Mouse (Mus musculus): ENCODE data around the gene Heatr5b. TPM values are rescaled to one million over a fixed set of nuclear protein-coding genes. Genes with fewer than 3 reads are reported as not detected.

The Heatr5b gene
- polyA plus RNA-seq, 1 experiment, result 11.8 TPM

GRCm38 (mm10) chr17:78772317-78772716 is 62.8 kb downstream of the Heatr5b start:
- TF ChIP-seq E2F4 (IDR thresholded peaks at IDR 0.05; ENCODE audit: insufficient read depth), result no peak
- no peak for TF ChIP-seq SRF (IDR thresholded peaks at IDR 0.05; ENCODE audit: control insufficient read depth, insufficient read length, low read depth)
- no peak for TF ChIP-seq TCF3 (IDR thresholded peaks at IDR 0.05; ENCODE audit: insufficient read length, low read depth)

DNA sequence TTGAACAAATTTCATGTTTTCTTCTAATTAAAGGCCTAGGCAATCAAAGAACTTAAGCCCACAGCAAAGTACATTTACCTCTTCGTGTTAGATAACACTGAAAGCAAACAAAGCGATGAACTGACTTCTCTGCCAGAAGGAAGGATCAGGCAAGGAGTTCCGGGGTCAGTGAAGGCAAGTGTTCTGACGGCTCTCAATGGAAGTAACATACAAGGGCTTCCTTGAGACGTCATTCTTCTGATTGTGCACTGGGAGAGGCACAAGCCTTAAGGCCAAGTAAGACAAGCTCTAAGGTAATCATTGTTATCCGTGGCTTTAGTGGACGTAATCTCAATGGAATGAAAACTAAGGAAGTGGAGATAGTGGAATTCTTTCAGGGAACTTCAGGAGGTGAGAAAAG is 64.2 kb downstream of the Heatr5b start:
- H3K4me2 ChIP-seq (ENCODE audit: low read depth), result no peak overlapping the region
- H3K36me3 ChIP-seq (ENCODE audit: control insufficient read depth, insufficient read depth), result peaks cover 12% of the 10 kb centered on the region
- TF ChIP-seq MAX (IDR thresholded peaks at IDR 0.05; ENCODE audit: low read depth) (no peak), TCF3 (IDR thresholded peaks at IDR 0.05; ENCODE audit: insufficient read length, low read depth) (no peak), REST (IDR thresholded peaks at IDR 0.05; ENCODE audit: insufficient read depth, insufficient read length) (no peak), MYOD1 (IDR thresholded peaks at IDR 0.05; ENCODE audit: control insufficient read depth in 1 of 3, insufficient read length in 2 of 3, low read depth in 2 of 3) (no peak)
- H3ac ChIP-seq (ENCODE audit: control insufficient read depth, insufficient read length), result no peak overlapping the region
- no peaks in the 10 kb centered on the region for H3K27me3 ChIP-seq (ENCODE audit: control insufficient read depth, insufficient read depth, insufficient read length)
- H3K79me2 ChIP-seq (ENCODE audit: control insufficient read depth, insufficient read depth), result no peaks in the 10 kb centered on the region
- H3K4me3 ChIP-seq, result no peak overlapping the region

More at GRCm38 (mm10) chr17:78772317-78772716, 62.8 kb downstream of the Heatr5b start:
- Histone ChIP-seq H3K79me2 (ENCODE audit: control insufficient read depth, insufficient read depth) (no peaks in the 10 kb centered on the region), H3K4me3 (no peak overlapping the region), H3ac (ENCODE audit: control insufficient read depth, insufficient read length) (no peak overlapping the region), H3K27me3 (ENCODE audit: control insufficient read depth, insufficient read depth, insufficient read length) (no peaks in the 10 kb centered on the region), H3K36me3 (ENCODE audit: control insufficient read depth, insufficient read depth) (peaks cover 12% of the 10 kb centered on the region), H3K4me2 (ENCODE audit: low read depth) (no peak overlapping the region)

- Histone ChIP-seq H3K4me3 (no peak overlapping the region), H3K36me3 (ENCODE audit: control insufficient read depth, insufficient read depth) (peaks cover 12% of the 10 kb centered on the region), H3ac (ENCODE audit: control insufficient read depth, insufficient read length) (no peak overlapping the region), H3K79me2 (ENCODE audit: control insufficient read depth, insufficient read depth) (no peaks in the 10 kb centered on the region), H3K27me3 (ENCODE audit: control insufficient read depth, insufficient read depth, insufficient read length) (no peaks in the 10 kb centered on the region), H3K4me2 (ENCODE audit: low read depth) (no peak overlapping the region)
- TF ChIP-seq POLR2AphosphoS2 (IDR thresholded peaks at IDR 0.05; ENCODE audit: insufficient read length, low read depth) (no peak), MYOG (IDR thresholded peaks at IDR 0.05; ENCODE audit: control insufficient read depth in 1 of 3, insufficient read depth in 1 of 3, insufficient read length in 2 of 3, low read depth in 2 of 3) (no peak), TCF12 (IDR thresholded peaks at IDR 0.05; ENCODE audit: insufficient read depth, poor library complexity, severe bottlenecking) (no peak), SRF (IDR thresholded peaks at IDR 0.05; ENCODE audit: control insufficient read depth, insufficient read length, low read depth) (no peak), REST (IDR thresholded peaks at IDR 0.05; ENCODE audit: insufficient read depth, insufficient read length) (no peak), POLR2A (IDR thresholded peaks at IDR 0.05; ENCODE audit: insufficient read length, low read depth) (no peak), TCF3 (IDR thresholded peaks at IDR 0.05; ENCODE audit: insufficient read length, low read depth) (no peak), MAX (IDR thresholded peaks at IDR 0.05; ENCODE audit: low read depth) (no peak), E2F4 (IDR thresholded peaks at IDR 0.05; ENCODE audit: insufficient read depth) (no peak), CEBPB (IDR thresholded peaks at IDR 0.05; ENCODE audit: insufficient read depth, poor library complexity, severe bottlenecking) (no peak), USF1 (IDR thresholded peaks at IDR 0.05; ENCODE audit: low read depth) (no peak), MYOD1 (IDR thresholded peaks at IDR 0.05; ENCODE audit: control insufficient read depth in 1 of 3, insufficient read length in 2 of 3, low read depth in 2 of 3) (no peak)
Measured at GRCm38 (mm10) chr17:78769341-78769740, 65.8 kb downstream of the Heatr5b start.

DNA sequence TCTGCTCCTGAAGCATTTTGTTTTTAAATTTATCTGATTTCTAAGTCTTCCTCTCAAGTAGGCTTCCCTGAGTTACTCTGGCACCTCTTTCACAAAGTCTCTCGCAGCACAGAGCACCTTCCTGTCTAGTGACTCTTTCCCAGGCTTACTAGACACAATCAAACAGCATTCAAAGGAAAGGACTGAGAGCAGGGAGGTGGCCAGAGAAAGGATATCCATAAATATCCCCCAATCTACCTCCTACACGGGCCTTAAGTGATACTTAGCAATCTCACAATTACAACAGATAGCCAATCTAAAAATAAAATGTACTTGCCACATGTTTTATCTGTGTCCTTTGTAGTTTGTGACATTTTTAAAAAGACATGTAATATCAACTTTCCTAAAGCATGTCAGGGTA is 66.2 kb downstream of the Heatr5b start:
- no peaks in the 10 kb centered on the region for H3K79me2 ChIP-seq (ENCODE audit: control insufficient read depth, insufficient read depth)
- TF ChIP-seq POLR2AphosphoS2 (IDR thresholded peaks at IDR 0.05; ENCODE audit: insufficient read length, low read depth) (no peak), REST (IDR thresholded peaks at IDR 0.05; ENCODE audit: insufficient read depth, insufficient read length) (no peak), TCF12 (IDR thresholded peaks at IDR 0.05; ENCODE audit: insufficient read depth, poor library complexity, severe bottlenecking) (no peak), SRF (IDR thresholded peaks at IDR 0.05; ENCODE audit: control insufficient read depth, insufficient read length, low read depth) (no peak)
- no peak overlapping the region for H3K4me3 ChIP-seq
- no peaks in the 10 kb centered on the region for H3K27me3 ChIP-seq (ENCODE audit: control insufficient read depth, insufficient read depth, insufficient read length)
- peaks cover 12% of the 10 kb centered on the region for H3K36me3 ChIP-seq (ENCODE audit: control insufficient read depth, insufficient read depth)
- no peak overlapping the region for H3K4me2 ChIP-seq (ENCODE audit: low read depth)
- H3ac ChIP-seq (ENCODE audit: control insufficient read depth, insufficient read length), result no peak overlapping the region

GRCm38 (mm10) chr17:78767546-78767945 is 67.6 kb downstream of the Heatr5b start:
- no peak overlapping the region for H3K4me3 ChIP-seq
- H3ac ChIP-seq (ENCODE audit: control insufficient read depth, insufficient read length), result no peak overlapping the region
- no peak for TF ChIP-seq POLR2A (IDR thresholded peaks at IDR 0.05; ENCODE audit: insufficient read length, low read depth)
- TF ChIP-seq REST (IDR thresholded peaks at IDR 0.05; ENCODE audit: insufficient read depth, insufficient read length), result no peak
- no peak for TF ChIP-seq TCF12 (IDR thresholded peaks at IDR 0.05; ENCODE audit: insufficient read depth, poor library complexity, severe bottlenecking)
- no peak for TF ChIP-seq MYOD1 (IDR thresholded peaks at IDR 0.05; ENCODE audit: control insufficient read depth in 1 of 3, insufficient read length in 2 of 3, low read depth in 2 of 3)
- no peak for TF ChIP-seq MAX (IDR thresholded peaks at IDR 0.05; ENCODE audit: low read depth)
- no peak for TF ChIP-seq SRF (IDR thresholded peaks at IDR 0.05; ENCODE audit: control insufficient read depth, insufficient read length, low read depth)
- TF ChIP-seq MYOG (IDR thresholded peaks at IDR 0.05; ENCODE audit: control insufficient read depth in 1 of 3, insufficient read depth in 1 of 3, insufficient read length in 2 of 3, low read depth in 2 of 3), result no peak
- TF ChIP-seq TCF3 (IDR thresholded peaks at IDR 0.05; ENCODE audit: insufficient read length, low read depth), result no peak
- no peak for TF ChIP-seq CEBPB (IDR thresholded peaks at IDR 0.05; ENCODE audit: insufficient read depth, poor library complexity, severe bottlenecking)
- TF ChIP-seq E2F4 (IDR thresholded peaks at IDR 0.05; ENCODE audit: insufficient read depth), result no peak
- TF ChIP-seq USF1 (IDR thresholded peaks at IDR 0.05; ENCODE audit: low read depth), result no peak
- no peak for TF ChIP-seq POLR2AphosphoS2 (IDR thresholded peaks at IDR 0.05; ENCODE audit: insufficient read length, low read depth)
- no peaks in the 10 kb centered on the region for H3K79me2 ChIP-seq (ENCODE audit: control insufficient read depth, insufficient read depth)
- no peaks in the 10 kb centered on the region for H3K27me3 ChIP-seq (ENCODE audit: control insufficient read depth, insufficient read depth, insufficient read length)
- no peak overlapping the region for H3K4me2 ChIP-seq (ENCODE audit: low read depth)
- H3K36me3 ChIP-seq (ENCODE audit: control insufficient read depth, insufficient read depth), result peaks cover 8% of the 10 kb centered on the region
